Mouse (Mus musculus) hindbrain, embryonic 11.5 days (tissue): Measurements from ENCODE around the gene Ptma. TPM values are rescaled to one million over a fixed set of nuclear protein-coding genes. Genes with fewer than 3 reads are reported as not detected.
A peak's percentile ranks its signal among the peaks of the same experiment; 100 is the strongest.

Source experiments
- ATAC-seq: fragments of 200-750 bp; cut with Nextera tagmentation; 2 replicates; pipeline ENCODE4 v1.8.0; 2017; ENCODE audit warnings: mild to moderate bottlenecking, moderate TSS enrichment, moderate library complexity; ENCODE audit not compliant: low FRiP score
- DNase-seq: peaks from one replicate; pipeline ENCODE4 v3.0.0-alpha.2; 2015; ENCODE audit warnings: low spot score
- H3K27ac ChIP-seq: fragments of 300-500 bp; sonication (generic); 2 replicates; pipeline ENCODE4 v1.5.1; 2014; ENCODE audit warnings: mild to moderate bottlenecking, low read depth, low read length
- H3K27me3 ChIP-seq: fragments of 300-500 bp; sonication (generic); 2 replicates; pipeline ENCODE4 v1.6.1; 2014; ENCODE audit warnings: mild to moderate bottlenecking, low read length, moderate library complexity, mixed read lengths; ENCODE audit not compliant: control insufficient read depth, insufficient read depth
- H3K36me3 ChIP-seq: fragments of 300-500 bp; sonication (generic); 2 replicates; pipeline ENCODE4 v1.6.1; 2014; ENCODE audit warnings: mild to moderate bottlenecking, low read length, moderate library complexity, mixed read lengths; ENCODE audit not compliant: control insufficient read depth, insufficient read depth
- H3K4me1 ChIP-seq: fragments of 300-500 bp; sonication (generic); replicated peaks from 2 replicates; pipeline ENCODE4 v1.6.1; 2014; ENCODE audit warnings: low read length, mixed read lengths; ENCODE audit not compliant: control insufficient read depth, insufficient read depth
- H3K4me2 ChIP-seq: fragments of 300-500 bp; sonication (generic); replicated peaks from 2 replicates; pipeline ENCODE4 v1.6.1; 2014; ENCODE audit warnings: mild to moderate bottlenecking, low read depth, low read length
- H3K4me3 ChIP-seq: fragments of 300-500 bp; sonication (generic); 2 replicates; pipeline ENCODE4 v1.5.1; 2014; ENCODE audit warnings: low read depth, low read length
- H3K9ac ChIP-seq: fragments of 300-500 bp; sonication (generic); 2 replicates; pipeline ENCODE4 v1.6.1; 2014; ENCODE audit warnings: low read depth, low read length
- H3K9me3 ChIP-seq: fragments of 300-500 bp; sonication (generic); 2 replicates; pipeline ENCODE4 v1.6.1; 2016; ENCODE audit warnings: low read length; ENCODE audit not compliant: control insufficient read depth
- WGBS: fragments of 180-500 bp; shearing (Covaris S2); extraction: QIAGEN DNeasy Blood & Tissue Kit; methylation state at CpG from one replicate; pipeline ENCODE4 v1.1.7; 2014; 5-methylcytosine and 5-hydroxymethylcytosine counted together
- polyA plus RNA-seq: library from polyadenylated mRNA; unstranded; fragments of >200 nt; fragmentation: Nextera tagmentation; extraction: Ambion mirVana; gene quantifications from 2 replicates; pipeline ENCODE4 v1.2.1, GENCODE M21; 2014

Ptma gene
- polyA plus RNA-seq, 1 experiment from 2014 or later, result 3,402 TPM

DNA sequence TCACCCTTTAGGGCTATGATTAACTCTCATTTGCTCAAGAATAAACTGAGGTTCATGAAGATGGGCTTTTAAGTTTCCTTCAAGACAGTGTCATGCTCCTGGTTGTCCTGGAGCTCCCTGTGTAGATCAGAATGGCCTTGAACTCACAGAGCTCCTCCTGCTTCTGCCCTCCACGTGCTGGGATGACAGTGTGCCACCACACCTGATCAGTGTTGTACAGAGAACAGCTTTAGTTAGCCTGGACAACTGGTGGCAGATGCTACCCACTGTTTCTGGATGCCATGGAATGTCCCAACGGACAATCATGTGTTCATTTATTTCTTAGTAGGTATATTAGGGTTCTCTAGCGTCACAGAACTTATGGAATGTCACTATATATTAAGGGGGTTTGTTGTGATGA lies 9.4 kb upstream of the Ptma start:
- WGBS, result 74% methylated on average over 3 of the region's 3 CpGs
- no peak overlapping the region for H3K4me3 ChIP-seq
- no peaks in the 10 kb centered on the region for H3K9me3 ChIP-seq
- H3K36me3 ChIP-seq, result no peaks in the 10 kb centered on the region
- ATAC-seq (no peak), DNase-seq (no peak)
- no peak overlapping the region for H3K4me2 ChIP-seq
- no peaks in the 10 kb centered on the region for H3K4me1 ChIP-seq
- no peaks in the 10 kb centered on the region for H3K27me3 ChIP-seq
- no peak overlapping the region for H3K27ac ChIP-seq
- H3K9ac ChIP-seq, result no peak overlapping the region

- Histone ChIP-seq H3K4me3 (no peak overlapping the region), H3K9me3 (no peaks in the 10 kb centered on the region), H3K36me3 (no peaks in the 10 kb centered on the region), H3K4me2 (no peak overlapping the region), H3K4me1 (peaks cover 2% of the 10 kb centered on the region; the same call in 1 of the 2 replicates), H3K9ac (no peak overlapping the region), H3K27me3 (no peaks in the 10 kb centered on the region), H3K27ac (no peak overlapping the region)
- no peak for ATAC-seq
- 44% methylated on average over 7 of the region's 7 CpGs for WGBS
- peak; percentile 64 for DNase-seq
These were observed 6.2 kb upstream of the Ptma start for GRCm38 (mm10) chr1:86520361-86520760.

- Histone ChIP-seq H3K9me3 (no peaks in the 10 kb centered on the region), H3K27me3 (no peaks in the 10 kb centered on the region), H3K36me3 (no peaks in the 10 kb centered on the region), H3K27ac (no peak overlapping the region), H3K4me1 (peaks cover 2% of the 10 kb centered on the region; the same call in 1 of the 2 replicates), H3K4me2 (no peak overlapping the region), H3K4me3 (no peak overlapping the region), H3K9ac (peak overlapping the region; percentile 7; the same call in 1 of the 2 replicates)
- ATAC-seq (no peak), DNase-seq (no peak)
- 58% methylated on average over 7 of the region's 7 CpGs for WGBS
These were observed 4.1 kb upstream of the Ptma start for GRCm38 (mm10) chr1:86522286-86522871.

- H3K27me3 ChIP-seq, result no peaks in the 10 kb centered on the region
- H3K4me2 ChIP-seq, result peak overlapping the region; percentile 38; the same call in 1 of the 2 replicates
- peak overlapping the region; percentile 92 for H3K27ac ChIP-seq
- no peak for ATAC-seq
- H3K4me3 ChIP-seq, result no peak overlapping the region
- H3K9ac ChIP-seq, result peak overlapping the region; percentile 64
- H3K9me3 ChIP-seq, result no peaks in the 10 kb centered on the region
- H3K36me3 ChIP-seq, result no peaks in the 10 kb centered on the region
- H3K4me1 ChIP-seq, result peaks cover 2% of the 10 kb centered on the region; the same call in 1 of the 2 replicates
- no peak for DNase-seq
- 90% methylated on average over 8 of the region's 8 CpGs for WGBS
These were observed 2.5 kb upstream of the Ptma start for GRCm38 (mm10) chr1:86523776-86524618.

DNA sequence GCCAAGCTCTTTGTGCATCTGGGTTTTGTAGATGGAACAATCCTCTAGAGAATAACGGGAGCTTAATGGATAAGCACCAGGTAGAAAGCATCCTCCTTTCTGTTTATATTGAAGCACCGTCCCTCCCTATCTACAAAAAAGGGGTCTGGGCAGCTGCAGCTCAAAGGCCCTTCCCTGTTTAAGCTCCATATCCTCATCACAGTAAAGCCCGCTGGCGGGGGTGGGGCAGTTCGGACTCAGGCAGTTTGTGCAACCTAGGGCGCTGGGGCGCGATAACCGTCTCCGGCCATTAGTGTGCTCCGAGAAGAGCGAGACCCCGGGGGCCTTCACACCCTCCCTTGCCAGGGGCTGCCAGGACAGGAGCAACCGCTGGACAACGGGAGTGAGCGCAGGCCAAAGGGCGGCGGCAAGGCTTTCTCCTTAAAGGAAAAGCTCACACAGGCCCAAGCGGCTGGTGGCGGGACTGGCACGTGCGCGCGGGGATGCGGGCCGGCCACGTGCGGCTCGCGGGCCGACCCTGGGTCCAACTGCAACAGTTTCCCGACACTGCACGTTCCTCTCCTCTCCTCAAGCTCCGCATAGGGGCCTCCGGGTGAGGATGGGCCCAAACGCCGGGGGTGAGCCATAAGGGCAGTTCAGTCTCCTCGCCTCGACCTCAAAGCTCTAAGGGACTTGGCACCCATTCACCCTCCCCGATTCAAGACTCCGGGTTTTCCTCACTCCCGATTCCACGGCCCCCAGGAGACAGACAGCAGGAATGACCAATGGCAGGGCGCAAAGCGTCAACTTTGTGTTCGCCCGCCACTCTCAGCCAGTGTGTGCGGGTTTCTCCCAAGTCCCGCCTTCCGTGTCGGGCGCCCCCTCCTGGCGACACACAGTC lies 1.7 kb upstream of the Ptma start:
- H3K36me3 ChIP-seq, result peaks cover 6% of the 10 kb centered on the region; the same call in 1 of the 2 replicates
- no peaks in the 10 kb centered on the region for H3K9me3 ChIP-seq
- H3K4me2 ChIP-seq, result peak overlapping the region; percentile 96
- H3K9ac ChIP-seq, result peak overlapping the region; percentile 95
- no peaks in the 10 kb centered on the region for H3K27me3 ChIP-seq
- peaks cover 7% of the 10 kb centered on the region for H3K4me1 ChIP-seq
- ATAC-seq, result peak; percentile 75
- H3K4me3 ChIP-seq, result peak overlapping the region; percentile 100
- DNase-seq, result peak; percentile 100
- WGBS, result 2% methylated on average over 52 of the region's 53 CpGs
- peak overlapping the region; percentile 100 for H3K27ac ChIP-seq

GRCm38 (mm10) chr1:86525499-86526115 lies 919 bp upstream of the Ptma start:
- Histone ChIP-seq H3K27ac (peak overlapping the region; percentile 100), H3K27me3 (no peaks in the 10 kb centered on the region), H3K4me1 (peaks cover 7% of the 10 kb centered on the region), H3K4me3 (peak overlapping the region; percentile 100), H3K9ac (peak overlapping the region; percentile 95), H3K4me2 (peak overlapping the region; percentile 96), H3K9me3 (no peaks in the 10 kb centered on the region), H3K36me3 (peaks cover 6% of the 10 kb centered on the region)
- peak; percentile 80 for DNase-seq
- peak; percentile 11 for ATAC-seq
- under 1% methylated on average over 44 of the region's 44 CpGs for WGBS

DNA sequence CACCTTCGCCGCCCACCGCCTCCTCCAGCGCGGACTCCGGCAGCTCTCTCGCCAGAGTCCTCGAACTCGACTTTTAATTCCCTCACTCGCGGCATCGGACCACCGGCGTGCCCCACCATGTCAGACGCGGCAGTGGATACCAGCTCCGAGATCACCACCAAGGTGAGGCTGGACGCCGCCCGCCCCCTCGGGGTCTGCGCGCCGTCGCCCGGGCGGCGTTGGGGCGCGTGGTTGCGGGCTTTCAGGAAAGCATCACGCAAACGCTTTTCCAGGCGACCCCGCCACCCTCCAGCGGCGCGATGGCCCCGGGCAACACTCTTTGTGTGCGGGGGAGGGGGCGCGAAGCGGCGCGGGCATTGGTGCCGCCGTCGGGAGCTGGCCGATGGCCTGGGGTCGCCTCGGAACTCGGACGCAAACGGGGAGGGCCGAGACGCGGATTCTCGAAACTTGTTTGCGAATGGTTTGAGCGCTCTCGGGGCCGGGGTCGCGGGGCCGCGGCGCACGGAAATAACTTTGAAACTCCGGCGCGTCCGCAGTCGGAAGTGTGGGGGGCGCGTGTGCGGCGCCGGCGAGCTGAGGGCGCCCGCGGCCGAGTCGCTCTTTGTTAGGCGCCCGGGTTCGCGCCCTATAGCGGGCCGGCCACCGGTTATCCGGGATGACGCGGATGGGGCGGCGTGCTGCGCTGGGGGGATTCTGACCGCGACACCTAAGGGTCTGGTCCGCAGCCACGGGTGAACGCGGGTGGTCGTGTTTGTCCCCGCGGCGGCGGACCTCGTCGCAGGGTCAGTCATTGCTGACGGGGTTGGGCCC lies 468 bp downstream of the Ptma start:
- peaks cover 9% of the 10 kb centered on the region for H3K4me1 ChIP-seq
- under 1% methylated on average over 92 of the region's 111 CpGs for WGBS
- peak; percentile 62 for DNase-seq
- no peaks in the 10 kb centered on the region for H3K9me3 ChIP-seq
- H3K27me3 ChIP-seq, result no peaks in the 10 kb centered on the region
- H3K4me3 ChIP-seq, result peak overlapping the region; percentile 100
- H3K4me2 ChIP-seq, result peak overlapping the region; percentile 88
- peak overlapping the region; percentile 94 for H3K27ac ChIP-seq
- peak overlapping the region; percentile 100 for H3K9ac ChIP-seq
- peak; percentile 5; the same call in 1 of the 2 replicates for ATAC-seq
- peaks cover 12% of the 10 kb centered on the region for H3K36me3 ChIP-seq
